Mouse (Mus musculus) testis, adult 2 months (tissue): ENCODE results near the gene Hspbp1. TPM values are rescaled to one million over a fixed set of nuclear protein-coding genes. Genes with fewer than 3 reads are reported as not detected.

ENCODE experiments used
- H3K27ac ChIP-seq: fragments of 200-500 bp; 2 replicates; pipeline ENCODE4 v1.5.1; 2012; ENCODE audit warnings: low read depth, low read length; ENCODE audit not compliant: control insufficient read depth, insufficient read depth
- H3K27me3 ChIP-seq: fragments of 200-500 bp; 2 replicates; pipeline ENCODE4 v1.6.1; 2012; ENCODE audit warnings: mild to moderate bottlenecking, low read length, moderate library complexity; ENCODE audit not compliant: control insufficient read depth, insufficient read depth
- H3K36me3 ChIP-seq: fragments of 200-500 bp; 2 replicates; pipeline ENCODE4 v1.6.1; 2012; ENCODE audit warnings: mild to moderate bottlenecking, low read length; ENCODE audit not compliant: control insufficient read depth, insufficient read depth
- H3K4me1 ChIP-seq: fragments of 200-500 bp; 2 replicates; pipeline ENCODE4 v1.6.1; 2012; ENCODE audit warnings: low read length; ENCODE audit not compliant: control insufficient read depth, insufficient read depth
- H3K4me3 ChIP-seq: fragments of 200-500 bp; 2 replicates; pipeline ENCODE4 v1.5.1; 2012; ENCODE audit warnings: low read depth, mild to moderate bottlenecking, low read length, moderate library complexity, mixed read lengths; ENCODE audit not compliant: control insufficient read depth
- CTCF ChIP-seq: fragments of 200-500 bp; IDR thresholded peaks from 2 replicates; pipeline ENCODE4 v1.5.1; 2012; ENCODE audit warnings: low read depth, mild to moderate bottlenecking, inconsistent platforms, low read length, moderate library complexity; ENCODE audit not compliant: control insufficient read depth, insufficient read depth, insufficient replicate concordance
- POLR2A ChIP-seq: fragments of 200-500 bp; IDR thresholded peaks from 2 replicates; pipeline ENCODE4 v1.6.1; 2012; ENCODE audit warnings: low read depth, mild to moderate bottlenecking, inconsistent platforms, low read length, moderate library complexity; ENCODE audit not compliant: control insufficient read depth
- polyA plus RNA-seq: library from polyadenylated mRNA; depleted of rRNA; stranded (reverse); fragments of >200 nt; gene quantifications from 2 replicates; pipeline ENCODE4 v1.2.3, GENCODE M21; 2012

Gene Hspbp1
- polyA plus RNA-seq, 1 experiment, result 64.3 TPM

GRCm38 (mm10) chr7:4712594-4712993, 27.7 kb upstream of the Hspbp1 start:
- Histone ChIP-seq H3K4me3 (no peak overlapping the region), H3K27me3 (no peaks in the 10 kb centered on the region), H3K27ac (no peak overlapping the region), H3K36me3 (no peaks in the 10 kb centered on the region), H3K4me1 (no peaks in the 10 kb centered on the region; the same call in 1 of the 2 replicates)
- no peak for TF ChIP-seq POLR2A
- no peak for TF ChIP-seq CTCF

DNA sequence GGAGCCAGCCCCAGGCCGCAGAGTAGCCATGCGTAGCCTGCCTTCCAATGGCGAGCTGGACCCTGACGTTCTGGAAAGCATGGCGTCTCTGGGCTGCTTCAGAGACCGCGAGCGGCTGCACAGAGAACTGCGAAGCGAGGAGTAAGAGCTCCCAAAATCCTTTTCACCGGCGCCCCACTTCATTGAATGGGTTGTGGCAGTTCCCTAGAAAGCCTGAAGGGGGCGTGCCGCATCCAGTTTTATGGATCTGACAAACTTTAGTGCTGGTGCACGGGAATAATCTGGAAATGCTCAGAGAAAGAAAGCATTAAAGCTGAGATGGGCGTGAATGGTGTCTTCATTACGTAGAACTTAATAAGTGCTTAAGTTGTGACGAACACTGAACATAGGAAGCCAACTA, 20.2 kb upstream of the Hspbp1 start:
- Histone ChIP-seq H3K36me3 (no peaks in the 10 kb centered on the region; the same call in none of the 2 replicates), H3K27ac (no peak overlapping the region), H3K4me3 (peak overlapping the region; percentile 25; the same call in 1 of the 2 replicates), H3K4me1 (peaks cover 19% of the 10 kb centered on the region), H3K27me3 (no peaks in the 10 kb centered on the region)
- TF ChIP-seq POLR2A (no peak), CTCF (peak; percentile 46)

GRCm38 (mm10) chr7:4703195-4703594, 18.3 kb upstream of the Hspbp1 start:
- H3K36me3 ChIP-seq, result no peaks in the 10 kb centered on the region; the same call in none of the 2 replicates
- H3K4me1 ChIP-seq, result peaks cover 19% of the 10 kb centered on the region
- TF ChIP-seq POLR2A (no peak), CTCF (no peak)
- H3K4me3 ChIP-seq, result no peak overlapping the region
- H3K27ac ChIP-seq, result no peak overlapping the region
- no peaks in the 10 kb centered on the region for H3K27me3 ChIP-seq

- H3K27ac ChIP-seq, result no peak overlapping the region
- H3K4me1 ChIP-seq, result peaks cover 16% of the 10 kb centered on the region
- no peaks in the 10 kb centered on the region for H3K27me3 ChIP-seq
- no peak overlapping the region for H3K4me3 ChIP-seq
- no peaks in the 10 kb centered on the region; the same call in none of the 2 replicates for H3K36me3 ChIP-seq
- TF ChIP-seq CTCF (no peak), POLR2A (no peak)
These were observed 17.5 kb upstream of the Hspbp1 start for GRCm38 (mm10) chr7:4702334-4702733.

DNA sequence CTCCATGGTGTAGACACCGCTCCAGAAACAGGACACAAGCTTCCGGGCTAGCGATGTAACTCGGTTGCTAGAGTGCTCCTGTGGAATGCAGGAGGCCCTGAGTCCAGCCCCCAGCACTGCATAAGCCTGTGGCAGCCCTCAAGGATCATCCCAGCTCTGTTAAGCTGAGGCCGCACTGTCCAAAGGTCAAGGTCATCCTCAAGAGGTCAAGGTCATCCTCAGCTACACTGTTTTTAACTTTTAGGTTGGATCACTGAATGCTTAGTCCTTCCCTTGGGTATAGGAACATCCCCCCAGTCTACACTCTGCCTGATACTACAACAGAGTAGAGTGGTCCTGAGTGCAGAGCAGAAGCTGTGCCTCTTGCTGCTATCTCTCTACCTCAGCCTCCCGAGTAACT, 8.1 kb upstream of the Hspbp1 start:
- Histone ChIP-seq H3K4me1 (peaks cover 6% of the 10 kb centered on the region), H3K4me3 (no peak overlapping the region), H3K36me3 (no peaks in the 10 kb centered on the region), H3K27ac (no peak overlapping the region), H3K27me3 (no peaks in the 10 kb centered on the region)
- no peak for TF ChIP-seq POLR2A

DNA sequence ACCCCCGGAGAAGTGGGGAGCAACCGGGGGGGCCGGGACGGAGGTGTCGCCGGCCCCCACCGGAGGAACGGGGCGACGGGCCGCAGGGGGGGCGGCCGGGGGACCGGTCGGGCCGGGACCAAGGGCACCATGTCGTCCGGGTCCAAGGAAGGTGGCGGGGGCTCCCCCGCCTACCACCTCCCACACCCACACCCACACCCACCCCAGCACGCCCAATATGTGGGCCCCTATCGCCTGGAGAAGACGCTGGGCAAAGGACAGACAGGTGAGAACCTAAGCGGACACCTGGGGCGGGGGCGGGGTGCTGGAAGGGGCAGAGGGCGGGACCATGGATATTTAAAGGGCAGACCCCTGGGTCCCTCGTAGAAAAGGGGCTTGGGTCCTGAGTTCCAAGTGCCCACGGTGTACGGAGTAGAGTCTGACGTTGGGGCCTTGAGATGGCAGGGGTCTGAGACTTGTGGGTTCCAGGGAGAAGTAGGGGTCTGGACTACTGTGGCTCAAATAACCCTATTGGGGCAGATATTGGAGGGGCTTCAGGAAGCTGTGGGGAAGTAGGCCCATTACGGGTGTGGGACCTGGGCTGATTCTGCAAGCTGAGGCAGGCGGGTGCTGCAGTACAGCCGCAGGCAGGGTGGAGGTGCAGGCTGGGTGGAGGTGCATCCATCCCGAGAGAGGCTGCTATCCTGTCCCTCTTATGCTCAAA, 6.2 kb upstream of the Hspbp1 start:
- Histone ChIP-seq H3K27ac (no peak overlapping the region), H3K27me3 (no peaks in the 10 kb centered on the region), H3K4me1 (peaks cover 6% of the 10 kb centered on the region), H3K36me3 (no peaks in the 10 kb centered on the region), H3K4me3 (peak overlapping the region; percentile 85)
- TF ChIP-seq CTCF (no peak), POLR2A (no peak)

DNA sequence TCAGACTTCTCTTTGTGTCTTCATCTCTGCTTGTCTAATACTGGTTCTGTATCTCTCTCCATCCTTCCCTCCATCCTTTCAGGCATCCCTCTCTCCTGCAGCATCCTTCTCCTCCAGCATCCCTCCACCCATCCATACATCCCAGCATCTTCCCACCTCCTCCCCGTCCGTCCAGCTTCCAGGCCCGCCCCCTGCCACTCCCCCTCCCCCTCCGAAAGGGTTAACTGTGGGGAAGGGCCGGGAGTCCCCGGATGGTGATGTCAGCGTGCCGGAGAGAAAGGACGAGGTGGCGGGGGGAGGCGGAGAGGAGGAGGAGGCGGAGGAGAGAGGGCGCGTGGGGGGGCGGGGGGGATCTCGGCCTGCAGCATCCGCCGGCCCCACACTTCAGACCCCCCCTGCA, 5.5 kb upstream of the Hspbp1 start, which contains the start of gene Brsk1:
TSS of gene Brsk1 (plus strand) at position 218 of the 400 bp plus-strand sequence.
- no peak for TF ChIP-seq POLR2A
- TF ChIP-seq CTCF, result no peak
- Histone ChIP-seq H3K27me3 (no peaks in the 10 kb centered on the region), H3K27ac (peak within 1 kb of the TSS; percentile 70; the same call in 1 of the 2 replicates), H3K36me3 (no peaks in the 10 kb centered on the region), H3K4me1 (peaks cover 7% of the 10 kb centered on the region), H3K4me3 (peak within 1 kb of the TSS; percentile 85)

GRCm38 (mm10) chr7:4684203-4684602, 665 bp downstream of the Hspbp1 start:
- Histone ChIP-seq H3K4me3 (peak overlapping the region; percentile 95), H3K4me1 (peaks cover 4% of the 10 kb centered on the region), H3K36me3 (no peaks in the 10 kb centered on the region), H3K27ac (peak overlapping the region; percentile 86), H3K27me3 (no peaks in the 10 kb centered on the region)
- TF ChIP-seq CTCF (no peak), POLR2A (no peak)
